Mouse (Mus musculus) kidney, postnatal 25 days (tissue): ENCODE measurements around the gene Bglap.
"Not testable (repeated sequence)": the region's sequence is repeated elsewhere in the genome, so short reads cannot be mapped to it uniquely, and the experiment has no call there.

Source experiments
- DNase-seq, 2 experiments: peaks; one replicate each; pipeline ENCODE4 v3.0.0; 2021; ENCODE audit warnings: mixed read lengths in 2 of 2

Bglap gene

DNA sequence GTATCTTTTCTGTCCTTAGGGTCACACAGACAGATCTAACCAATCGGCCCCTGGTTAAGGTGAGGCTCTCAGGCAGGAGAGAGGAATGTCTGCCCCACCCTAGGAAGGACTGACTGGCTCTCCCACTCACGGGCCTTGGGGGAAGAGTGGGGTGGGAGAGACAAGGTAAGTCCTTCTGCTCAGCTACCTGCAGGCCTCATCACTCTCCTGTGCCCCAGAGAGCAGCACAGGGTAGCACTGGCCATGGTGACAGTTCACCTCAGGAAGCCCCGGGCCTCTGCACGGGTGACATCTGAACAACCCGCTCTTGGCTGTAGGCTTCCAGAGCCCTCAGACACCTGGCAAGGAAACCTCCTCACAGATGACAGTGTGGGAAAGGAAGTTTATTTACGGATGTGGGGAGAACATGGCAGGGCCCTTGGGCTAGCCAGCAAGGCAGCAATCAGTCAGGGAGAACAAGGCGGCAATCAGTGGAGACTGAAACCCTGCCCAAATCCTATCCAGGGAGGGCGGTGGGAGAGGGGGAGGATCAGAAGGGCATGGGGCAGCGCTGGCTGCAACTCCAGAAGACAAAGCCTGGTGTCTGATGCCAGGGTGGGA is 9.6 kb upstream of the Bglap start:
- DNase-seq: no peak

DNA sequence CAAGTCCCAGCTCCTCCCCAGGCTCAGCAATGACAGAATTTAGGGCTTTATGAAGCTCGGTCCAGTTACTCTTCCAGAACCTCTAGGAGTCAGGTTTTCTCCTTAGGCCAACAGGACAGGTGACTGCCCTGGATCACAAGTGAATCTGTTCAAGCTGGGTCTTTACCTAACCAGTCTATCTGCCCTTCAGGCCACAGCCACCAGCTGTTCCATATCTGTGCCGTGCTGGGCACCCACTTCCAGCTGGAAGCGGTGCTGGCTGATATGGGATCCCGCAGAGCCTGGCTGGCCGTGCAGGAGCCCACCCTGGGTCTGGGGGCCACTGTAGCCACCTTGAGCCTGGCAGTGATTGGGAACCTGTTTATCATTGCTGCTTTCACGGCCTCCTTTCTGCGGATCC is 1.9 kb downstream of the Bglap start:
- DNase-seq: not testable (repeated sequence)

DNA sequence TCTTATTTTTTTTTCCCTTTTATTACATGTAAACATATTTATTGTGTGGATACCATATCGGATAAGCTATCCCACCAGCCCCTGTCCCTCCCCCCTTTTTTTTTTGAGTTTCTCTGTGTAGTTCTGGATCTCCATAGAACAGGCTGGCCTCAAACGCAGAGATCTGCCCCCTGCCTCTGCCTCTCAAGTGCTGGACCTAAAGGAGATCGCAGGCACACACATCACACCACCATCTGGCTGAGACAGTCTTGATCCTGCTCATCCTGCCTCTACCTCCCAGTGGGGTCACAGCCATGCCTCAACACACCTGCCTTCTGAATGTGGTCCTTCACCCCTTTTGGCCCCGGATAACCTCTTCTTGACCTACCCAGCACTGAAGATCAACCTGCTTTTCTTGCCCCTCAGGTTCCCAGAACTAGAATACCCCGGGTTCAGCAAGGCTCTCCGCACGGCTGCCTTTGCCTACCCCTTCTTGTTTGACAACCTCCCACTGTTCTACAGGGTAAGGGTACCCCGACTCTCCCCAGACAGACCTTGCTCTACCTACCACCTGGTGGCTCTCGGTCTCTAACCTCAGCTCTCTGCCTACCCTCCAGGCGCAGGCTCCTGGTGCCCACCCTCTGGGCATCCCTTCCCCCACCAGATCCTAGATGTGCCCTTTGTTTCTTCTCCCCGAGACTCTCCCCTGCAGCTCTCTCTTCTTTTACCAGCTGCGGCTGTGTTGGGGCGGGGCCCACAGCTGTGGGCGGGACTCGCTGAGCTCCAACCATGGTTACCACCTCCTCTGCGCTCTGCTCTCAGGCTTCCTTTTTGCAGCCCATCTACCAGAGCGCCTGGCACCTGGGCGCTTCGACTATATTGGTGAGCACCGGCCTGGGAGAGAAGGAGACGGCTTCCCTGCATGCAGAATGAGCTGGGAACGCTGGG is 2.6 kb downstream of the Bglap start:
- peak; percentile 37 to 57 for DNase-seq

DNA sequence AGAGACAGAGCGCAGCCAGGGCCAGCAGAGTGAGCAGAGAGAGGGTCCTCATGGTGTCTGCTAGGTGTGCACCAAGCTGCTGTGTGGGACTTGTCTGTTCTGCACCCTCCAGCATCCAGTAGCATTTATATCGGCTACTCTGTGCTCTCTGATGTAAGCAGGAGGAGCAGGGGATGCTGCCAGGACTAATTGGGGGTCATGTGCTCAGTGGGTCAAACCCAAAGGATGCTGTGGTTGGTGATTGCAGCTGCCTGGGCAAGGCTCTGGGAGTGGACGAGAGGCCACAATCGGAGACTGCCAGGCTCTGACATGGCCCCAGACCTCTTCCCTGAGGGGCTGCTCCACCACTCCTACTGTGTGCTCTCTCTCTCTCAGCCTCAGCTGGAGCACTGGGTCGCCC is 5.7 kb downstream of the Bglap start, which contains the start of gene Bglap2:
TSS of gene Bglap2 (minus strand) at position 101 of the 400 bp plus-strand sequence.
- DNase-seq: not testable (repeated sequence)

DNA sequence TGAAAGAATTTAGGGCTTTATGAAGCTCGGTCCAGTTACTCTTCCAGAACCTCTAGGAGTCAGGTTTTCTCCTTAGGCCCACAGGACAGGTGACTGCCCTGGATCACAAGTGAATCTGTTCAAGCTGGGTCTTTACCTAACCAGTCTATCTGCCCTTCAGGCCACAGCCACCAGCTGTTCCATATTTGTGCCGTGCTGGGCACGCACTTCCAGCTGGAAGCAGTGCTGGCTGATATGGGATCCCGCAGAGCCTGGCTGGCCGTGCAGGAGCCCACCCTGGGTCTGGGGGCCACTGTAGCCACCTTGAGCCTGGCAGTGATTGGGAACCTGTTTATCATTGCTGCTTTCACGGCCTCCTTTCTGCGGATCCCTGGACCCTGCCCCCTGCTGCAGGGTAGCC is 7.6 kb downstream of the Bglap start:
- DNase-seq: not testable (repeated sequence)

DNA sequence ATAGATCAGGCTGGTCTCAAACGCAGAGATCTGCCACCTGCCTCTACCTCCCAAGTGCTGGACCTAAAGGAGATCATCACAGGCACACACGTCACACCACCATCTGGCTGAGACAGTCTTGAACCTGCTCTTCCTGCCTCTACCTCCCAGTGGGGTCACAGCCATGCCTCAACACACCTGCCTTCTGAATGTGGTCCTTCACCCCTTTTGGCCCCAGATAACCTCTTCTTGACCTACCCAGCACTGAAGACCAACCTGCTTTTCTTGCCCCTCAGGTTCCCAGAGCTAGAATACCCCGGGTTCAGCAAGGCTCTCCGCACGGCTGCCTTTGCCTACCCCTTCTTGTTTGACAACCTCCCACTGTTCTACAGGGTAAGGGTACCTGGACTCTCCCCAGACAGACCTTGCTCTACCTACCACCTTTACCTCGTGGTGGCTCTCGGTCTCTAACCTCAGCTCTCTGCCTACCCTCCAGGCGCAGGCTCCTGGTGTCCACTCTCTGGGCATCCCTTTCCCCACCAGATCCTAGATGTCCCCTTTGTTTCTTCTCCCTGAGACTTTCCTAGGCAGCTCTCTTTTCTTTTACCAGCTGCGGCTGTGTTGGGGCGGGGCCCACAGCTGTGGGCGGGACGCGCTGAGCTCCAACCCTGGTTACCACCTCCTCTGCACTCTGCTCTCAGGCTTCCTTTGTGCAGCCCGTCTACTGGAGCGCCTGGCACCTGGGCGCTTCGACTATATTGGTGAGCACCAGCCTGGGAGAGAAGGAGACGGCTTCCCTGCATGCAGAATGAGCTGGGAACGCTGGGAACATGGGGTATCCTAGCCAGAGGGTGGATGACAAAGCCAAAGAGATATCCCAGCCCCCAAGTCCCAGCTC is 8.3 kb downstream of the Bglap start:
- peak; percentile 37 to 53 for DNase-seq

DNA sequence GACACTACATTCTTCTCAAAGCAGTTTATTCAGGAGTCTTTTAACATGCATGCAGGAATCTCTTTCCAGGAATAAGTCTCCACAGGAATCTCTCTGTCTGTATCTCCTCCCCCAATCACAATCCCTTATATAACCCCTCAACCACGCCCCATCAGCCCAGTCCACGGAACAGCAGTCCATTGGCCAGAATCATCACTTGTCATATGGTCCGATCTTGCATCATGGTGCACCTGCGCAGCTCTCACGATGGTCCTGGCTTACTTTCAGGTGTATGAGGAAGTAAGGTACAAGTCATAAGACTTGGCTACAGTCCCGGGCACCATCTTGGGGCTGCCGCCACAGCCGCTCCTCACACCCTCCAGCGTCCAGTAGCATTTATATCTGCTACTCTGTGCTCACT is 11.6 kb downstream of the Bglap start, which contains the start of gene Bglap3:
TSS of gene Bglap3 (minus strand) at position 101 of the 400 bp plus-strand sequence.
- DNase-seq: not testable (repeated sequence)

DNA sequence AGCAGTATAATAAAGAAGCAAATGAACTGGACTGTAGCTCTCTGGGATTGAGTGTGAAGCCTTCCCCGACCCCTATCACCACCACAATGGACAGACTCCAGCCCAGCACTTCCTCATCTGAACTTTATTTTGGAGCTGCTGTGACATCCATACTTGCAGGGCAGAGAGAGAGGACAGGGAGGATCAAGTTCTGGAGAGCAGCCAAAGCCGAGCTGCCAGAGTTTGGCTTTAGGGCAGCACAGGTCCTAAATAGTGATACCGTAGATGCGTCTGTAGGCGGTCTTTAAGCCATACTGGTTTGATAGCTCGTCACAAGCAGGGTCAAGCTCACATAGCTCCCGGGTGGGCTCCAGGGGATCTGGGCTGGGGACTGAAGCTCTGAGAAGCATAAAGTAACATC is 15.8 kb downstream of the Bglap start:
- DNase-seq: not testable (repeated sequence)

DNA sequence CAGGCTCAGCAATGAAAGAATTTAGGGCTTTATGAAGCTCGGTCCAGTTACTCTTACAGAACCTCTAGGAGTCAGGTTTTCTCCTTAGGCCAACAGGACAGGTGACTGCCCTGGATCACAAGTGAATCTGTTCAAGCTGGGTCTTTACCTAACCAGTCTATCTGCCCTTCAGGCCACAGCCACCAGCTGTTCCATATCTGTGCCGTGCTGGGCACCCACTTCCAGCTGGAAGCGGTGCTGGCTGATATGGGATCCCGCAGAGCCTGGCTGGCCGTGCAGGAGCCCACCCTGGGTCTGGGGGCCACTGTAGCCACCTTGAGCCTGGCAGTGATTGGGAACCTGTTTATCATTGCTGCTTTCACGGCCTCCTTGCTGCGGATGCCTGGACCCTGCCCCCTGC is 16.7 kb downstream of the Bglap start:
- DNase-seq: not testable (repeated sequence)

DNA sequence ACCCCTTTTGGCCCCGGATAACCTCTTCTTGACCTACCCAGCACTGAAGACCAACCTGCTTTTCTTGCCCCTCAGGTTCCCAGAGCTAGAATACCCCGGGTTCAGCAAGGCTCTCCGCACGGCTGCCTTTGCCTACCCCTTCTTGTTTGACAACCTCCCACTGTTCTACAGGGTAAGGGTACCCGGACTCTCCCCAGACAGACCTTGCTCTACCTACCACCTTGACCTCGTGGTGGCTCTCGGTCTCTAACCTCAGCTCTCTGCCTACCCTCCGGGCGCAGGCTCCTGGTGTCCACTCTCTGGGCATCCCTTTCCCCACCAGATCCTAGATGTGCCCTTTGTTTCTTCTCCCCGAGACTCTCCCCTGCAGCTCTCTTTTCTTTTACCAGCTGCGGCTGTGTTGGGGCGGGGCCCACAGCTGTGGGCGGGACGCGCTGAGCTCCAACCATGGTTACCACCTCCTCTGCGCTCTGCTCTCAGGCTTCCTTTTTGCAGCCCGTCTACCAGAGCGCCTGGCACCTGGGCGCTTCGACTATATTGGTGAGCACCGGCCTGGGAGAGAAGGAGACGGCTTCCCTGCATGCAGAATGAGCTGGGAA is 17.3 kb downstream of the Bglap start:
- DNase-seq: peak; percentile 37 to 64

DNA sequence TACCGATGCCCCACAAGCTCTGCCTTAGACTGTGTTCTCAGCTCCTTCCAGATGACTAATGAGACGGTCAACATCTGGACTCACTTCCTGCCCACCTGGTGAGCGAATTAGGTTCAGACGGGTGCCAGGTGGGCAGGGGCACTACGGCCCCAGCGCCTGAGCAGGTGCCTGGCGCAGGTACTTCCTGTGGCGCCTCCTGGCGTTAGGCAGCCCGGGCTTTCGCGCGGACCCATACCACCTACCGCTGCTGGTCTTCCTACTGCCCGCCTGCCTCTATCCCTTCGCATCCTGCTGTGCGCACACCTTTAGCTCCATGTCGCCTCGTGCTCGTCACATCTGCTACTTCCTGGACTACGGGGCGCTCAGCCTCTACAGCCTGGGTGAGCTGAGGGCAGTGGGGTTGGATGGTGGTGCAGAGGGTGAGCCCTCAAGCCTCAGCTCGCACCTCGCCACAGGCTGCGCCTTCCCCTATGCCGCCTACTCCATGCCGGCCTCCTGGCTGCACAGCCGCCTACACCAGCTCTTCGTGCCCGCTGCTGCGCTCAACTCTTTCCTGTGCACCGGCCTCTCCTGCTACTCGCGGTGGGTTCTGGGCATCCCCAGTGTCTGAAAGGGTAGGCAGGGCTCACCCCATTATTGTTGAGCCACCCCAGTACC is 18.4 kb downstream of the Bglap start:
- DNase-seq: peak in 1 of 2 experiments; percentile 40

DNA sequence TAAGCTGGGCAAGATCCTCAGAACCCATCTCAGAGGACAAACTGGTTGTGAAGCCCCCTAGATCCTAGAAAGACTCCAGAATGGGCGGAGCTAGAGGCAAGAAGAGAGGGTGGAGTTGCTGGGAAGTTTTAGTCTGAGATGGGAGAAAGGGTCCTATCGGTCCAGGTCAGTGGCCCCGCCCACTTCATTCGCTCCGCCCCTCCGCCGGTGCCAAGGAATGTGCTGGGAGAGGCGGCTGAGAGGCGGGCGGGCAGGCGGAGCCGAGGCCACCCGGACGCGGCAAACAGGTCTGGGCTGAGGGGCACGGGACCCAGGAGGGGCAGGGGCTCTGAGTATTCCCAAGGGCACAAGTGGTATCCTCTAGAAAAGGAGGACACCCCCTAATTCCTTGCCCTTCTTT is 19.9 kb downstream of the Bglap start, which contains the start of gene Paqr6:
TSS of gene Paqr6 (plus strand) at position 248 of the 400 bp plus-strand sequence.
- DNase-seq: peak; percentile 79 to 84

DNA sequence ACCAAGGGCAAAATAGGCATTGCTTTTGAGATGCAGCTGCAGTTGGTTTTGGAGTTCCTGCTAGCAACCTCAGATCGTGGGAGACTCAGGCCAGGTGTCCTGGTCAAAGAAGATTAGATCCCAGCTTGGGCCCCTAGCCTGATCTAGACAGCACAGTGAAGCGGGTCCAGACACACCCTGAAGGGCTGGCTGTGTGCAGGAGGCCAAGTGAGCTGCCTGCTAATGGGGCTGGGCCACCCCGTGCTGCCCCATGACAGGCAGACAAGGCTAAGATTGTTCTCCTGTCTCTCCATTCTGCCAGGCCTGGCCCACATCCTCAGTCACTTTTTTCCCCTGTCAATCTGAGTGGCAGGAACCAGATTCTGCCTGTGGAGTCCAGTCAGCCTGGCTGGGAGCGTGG is 20.6 kb downstream of the Bglap start:
- DNase-seq: no peak

DNA sequence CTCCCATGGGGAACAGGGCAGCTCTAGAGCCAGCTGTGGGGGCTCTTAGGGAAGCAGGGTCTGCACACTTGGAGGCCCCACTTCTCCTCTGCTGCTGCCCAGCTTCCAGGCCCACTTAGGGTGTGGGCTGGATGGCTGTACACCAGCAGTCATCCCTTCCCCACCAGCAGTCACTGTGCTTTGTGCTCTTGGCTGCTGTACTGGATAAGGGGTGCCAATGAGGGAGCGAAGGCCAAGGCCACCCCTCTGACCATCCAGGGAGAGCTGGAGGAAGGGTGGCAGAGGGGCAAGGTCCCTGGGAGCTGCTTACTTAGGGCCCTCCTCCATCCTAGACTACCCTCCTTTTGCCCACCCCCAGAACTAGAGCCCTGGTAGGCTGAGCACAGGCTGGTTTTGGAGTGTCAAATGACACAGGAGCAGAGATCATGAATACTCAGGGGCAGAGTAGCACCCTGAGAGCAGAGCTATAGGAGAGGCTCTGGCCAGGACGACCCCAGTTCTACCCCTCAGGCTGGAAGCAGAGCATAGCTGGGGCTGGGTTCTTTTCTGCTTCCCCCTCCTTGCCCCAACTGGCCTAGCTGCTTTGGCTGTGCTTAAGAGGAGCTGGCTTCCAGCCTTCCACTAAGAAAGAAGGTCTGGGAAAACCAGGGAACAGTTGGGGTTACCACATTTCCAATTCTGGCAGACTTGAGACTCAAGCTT is 22.5 kb downstream of the Bglap start:
- no peak for DNase-seq

DNA sequence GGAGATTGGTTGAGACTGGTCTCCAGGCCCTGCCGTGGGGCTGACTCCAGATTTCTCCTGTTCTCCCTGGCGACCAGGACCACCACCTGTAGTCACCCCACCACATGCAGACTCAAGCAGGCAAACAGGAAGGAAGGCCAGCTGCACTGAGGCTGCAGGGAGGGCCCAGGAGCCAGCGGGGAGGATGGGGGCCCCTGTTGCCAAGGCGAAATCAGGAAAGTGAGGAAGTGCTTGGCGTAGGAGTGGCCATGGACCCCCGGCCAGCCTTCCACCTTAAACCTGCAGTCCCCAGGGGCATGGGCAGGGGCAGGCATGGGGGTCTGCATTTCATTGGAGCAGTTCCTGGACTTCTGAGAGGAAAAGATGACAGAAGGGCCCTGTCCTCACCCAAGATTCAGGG is 23.2 kb downstream of the Bglap start:
- no peak for DNase-seq

DNA sequence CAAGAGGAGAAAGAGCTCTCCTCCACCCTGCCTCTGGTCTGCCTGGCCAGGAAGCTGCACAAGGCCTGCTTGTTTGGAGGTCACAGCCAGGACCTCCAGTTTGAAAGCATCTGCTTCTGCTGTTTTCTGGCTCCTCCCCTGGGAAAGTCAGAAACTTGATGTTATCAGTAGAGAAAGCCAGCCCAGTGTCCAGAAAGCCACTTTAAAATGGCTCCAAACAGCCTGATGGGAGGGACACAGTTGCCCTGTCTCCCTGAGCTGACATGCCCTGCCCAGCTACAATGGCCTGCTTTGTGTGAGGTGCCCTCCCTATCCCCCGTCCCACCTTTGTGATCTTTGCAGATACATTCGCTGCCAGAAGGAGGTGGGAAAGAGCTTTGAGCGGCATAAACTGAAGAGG is 24.3 kb downstream of the Bglap start:
- DNase-seq: no peak

DNA sequence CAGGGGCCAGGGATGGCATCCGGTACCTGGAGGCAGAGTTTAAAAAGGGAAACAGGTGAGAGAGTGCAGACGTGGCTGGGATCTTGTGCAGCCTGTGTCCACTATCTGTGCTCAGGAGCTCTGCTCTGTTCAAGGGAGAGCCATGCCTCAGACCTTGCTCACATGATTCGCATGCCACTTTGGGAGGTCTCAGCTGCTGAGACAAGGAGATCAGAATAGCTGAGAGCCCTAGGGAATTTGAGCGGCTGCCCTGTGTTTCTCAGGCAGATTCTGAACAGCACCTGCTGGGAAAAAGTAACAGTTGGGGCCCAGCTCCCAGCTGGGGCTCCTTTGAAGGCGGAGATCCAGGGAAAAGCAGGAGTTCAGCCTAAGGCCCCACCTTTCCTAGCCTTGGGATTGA is 24.7 kb downstream of the Bglap start:
- no peak for DNase-seq

DNA sequence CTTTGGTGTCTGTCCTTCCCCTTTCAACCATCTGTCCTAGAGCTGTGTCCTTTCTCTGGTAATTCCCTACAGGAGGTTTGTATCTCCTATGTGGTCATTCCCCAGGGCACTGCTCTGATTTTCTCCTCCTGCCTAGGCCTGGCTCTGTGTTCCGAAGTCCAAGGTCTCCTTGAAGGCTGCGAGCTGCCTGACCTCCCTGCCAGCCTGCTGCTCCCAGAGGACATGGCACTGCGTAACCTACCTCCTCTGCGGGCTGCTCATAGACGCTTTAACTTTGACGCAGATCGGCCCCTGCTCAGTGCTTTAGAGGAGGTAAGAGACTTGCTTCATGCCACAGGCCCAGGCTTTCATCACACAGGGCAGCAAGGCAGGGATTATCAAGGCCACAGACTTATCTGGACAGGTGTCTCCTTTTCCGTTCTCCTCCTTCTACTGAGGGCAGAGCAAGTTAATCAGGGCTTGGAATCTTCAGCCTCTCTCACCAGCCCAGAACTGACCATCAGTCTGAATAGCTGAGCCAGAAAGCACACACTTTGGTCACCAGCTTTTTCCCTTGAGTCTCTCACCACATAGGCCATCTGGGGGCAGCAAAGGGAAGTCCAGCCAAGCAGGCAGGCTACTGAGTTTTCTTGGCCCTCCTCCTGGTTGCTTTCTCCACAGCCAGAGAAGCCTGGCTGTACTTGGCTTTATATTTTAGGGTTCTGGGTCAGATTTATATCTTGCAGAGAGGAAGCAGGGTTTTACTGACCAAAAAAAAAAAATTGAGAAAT is 29.7 kb downstream of the Bglap start:
- peak; percentile 28 to 74 for DNase-seq

DNA sequence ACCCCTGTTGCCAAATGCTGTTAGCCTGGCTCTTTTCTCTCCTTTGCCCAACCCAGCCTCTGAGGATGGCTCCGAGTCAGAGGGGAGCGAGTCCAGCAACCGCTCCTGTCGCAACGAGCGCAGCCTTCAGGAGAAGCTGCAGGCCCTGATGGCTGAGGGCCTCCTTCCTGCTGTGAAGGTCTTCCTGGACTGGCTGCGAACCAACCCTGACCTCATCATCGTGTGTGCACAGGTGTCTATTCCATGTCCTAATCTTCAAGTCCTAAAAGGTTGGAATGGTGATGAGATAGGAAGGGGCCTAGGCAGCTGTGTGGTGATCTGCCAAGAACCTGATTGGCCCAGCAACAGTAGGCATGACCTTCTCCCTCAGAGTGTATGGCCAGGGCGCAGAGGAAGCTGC is 31.4 kb downstream of the Bglap start:
- DNase-seq: peak in 1 of 2 experiments; percentile 40

DNA sequence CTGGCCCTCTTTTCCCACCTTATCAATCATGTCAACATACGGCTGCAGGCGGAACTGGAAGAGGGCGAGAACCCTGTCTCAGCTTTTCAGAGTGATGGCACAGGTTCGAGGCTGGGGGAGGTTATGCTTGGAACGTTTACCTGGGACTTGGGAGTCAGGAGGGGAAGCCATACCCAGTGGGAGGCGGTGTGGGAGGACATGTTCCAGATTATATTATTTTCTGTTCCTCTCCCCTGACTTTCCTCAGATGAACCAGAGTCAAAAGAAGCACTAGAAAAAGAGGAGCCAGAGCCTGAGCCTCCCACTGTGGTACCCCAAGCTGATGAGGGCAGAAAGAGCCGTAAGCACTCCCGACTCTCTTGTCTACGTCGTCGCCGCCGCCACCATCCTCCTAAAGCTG is 33.5 kb downstream of the Bglap start:
- DNase-seq: no peak
